Mouse (Mus musculus): ENCODE measurements around the gene Olfr1158. TPM values are rescaled to one million over a fixed set of nuclear protein-coding genes. Genes with fewer than 3 reads are reported as not detected.

The Olfr1158 gene
- polyA plus RNA-seq, 1 experiment from 2014 or later = not detected

Other genes starting within 250 kb of the Olfr1158 start
- not detected in 2 replicates for gene Olfr1140, start 246.4 kb upstream of the Olfr1158 start, polyA plus RNA-seq (2014; fragmentation: Nextera tagmentation; extraction: Ambion mirVana)
- not detected in 2 replicates for gene Olfr1141, start 236.1 kb upstream of the Olfr1158 start, polyA plus RNA-seq (2014; fragmentation: Nextera tagmentation; extraction: Ambion mirVana)
- not detected in 2 replicates for gene Olfr152, start 210.6 kb upstream of the Olfr1158 start, polyA plus RNA-seq (2014; fragmentation: Nextera tagmentation; extraction: Ambion mirVana)
- not detected in 2 replicates for gene Olfr1143, start 189.5 kb upstream of the Olfr1158 start, polyA plus RNA-seq (2014; fragmentation: Nextera tagmentation; extraction: Ambion mirVana)
- not detected in 2 replicates for gene Olfr1145, start 180.3 kb upstream of the Olfr1158 start, polyA plus RNA-seq (2014; fragmentation: Nextera tagmentation; extraction: Ambion mirVana)
- not detected in 2 replicates for gene Olfr1148, start 159.6 kb upstream of the Olfr1158 start, polyA plus RNA-seq (2014; fragmentation: Nextera tagmentation; extraction: Ambion mirVana)
- not detected in 2 replicates for gene Olfr1150-ps1, start 146.1 kb upstream of the Olfr1158 start, polyA plus RNA-seq (2014; fragmentation: Nextera tagmentation; extraction: Ambion mirVana)
- not detected in 2 replicates for gene Olfr1151, start 134.3 kb upstream of the Olfr1158 start, polyA plus RNA-seq (2014; fragmentation: Nextera tagmentation; extraction: Ambion mirVana)
- gene Olfr1152, start 123.6 kb upstream of the Olfr1158 start, polyA plus RNA-seq (2014; fragmentation: Nextera tagmentation; extraction: Ambion mirVana) = not detected in 2 replicates
- not detected in 2 replicates for gene Olfr1153, start 95.2 kb upstream of the Olfr1158 start, polyA plus RNA-seq (2014; fragmentation: Nextera tagmentation; extraction: Ambion mirVana)
- gene Olfr1154, start 84.9 kb upstream of the Olfr1158 start, polyA plus RNA-seq (2014; fragmentation: Nextera tagmentation; extraction: Ambion mirVana) = not detected in 2 replicates
- not detected in 2 replicates for gene Olfr1155, start 45.0 kb upstream of the Olfr1158 start, polyA plus RNA-seq (2014; fragmentation: Nextera tagmentation; extraction: Ambion mirVana)
- not detected in 2 replicates for gene Olfr1156, start 37.0 kb upstream of the Olfr1158 start, polyA plus RNA-seq (2014; fragmentation: Nextera tagmentation; extraction: Ambion mirVana)
- gene Olfr1157, start 21.8 kb upstream of the Olfr1158 start, polyA plus RNA-seq (2014; fragmentation: Nextera tagmentation; extraction: Ambion mirVana) = not detected in 2 replicates
- gene Olfr74, start 15.4 kb upstream of the Olfr1158 start, polyA plus RNA-seq (2014; fragmentation: Nextera tagmentation; extraction: Ambion mirVana) = not detected in 2 replicates
- gene Olfr1160, start 18.2 kb downstream of the Olfr1158 start, polyA plus RNA-seq (2014; fragmentation: Nextera tagmentation; extraction: Ambion mirVana) = not detected in 2 replicates
- not detected in 2 replicates for gene Olfr1161, start 32.7 kb downstream of the Olfr1158 start, polyA plus RNA-seq (2014; fragmentation: Nextera tagmentation; extraction: Ambion mirVana)
- not detected in 2 replicates for gene Olfr73, start 47.6 kb downstream of the Olfr1158 start, polyA plus RNA-seq (2014; fragmentation: Nextera tagmentation; extraction: Ambion mirVana)
- gene Olfr1162, start 61.0 kb downstream of the Olfr1158 start, polyA plus RNA-seq (2014; fragmentation: Nextera tagmentation; extraction: Ambion mirVana) = not detected in 2 replicates
- gene Olfr1163, start 81.7 kb downstream of the Olfr1158 start, polyA plus RNA-seq (2014; fragmentation: Nextera tagmentation; extraction: Ambion mirVana) = not detected in 2 replicates
- gene Olfr1164, start 103.9 kb downstream of the Olfr1158 start, polyA plus RNA-seq (2014; fragmentation: Nextera tagmentation; extraction: Ambion mirVana) = not detected in 2 replicates
- not detected in 2 replicates for gene Olfr1166, start 138.2 kb downstream of the Olfr1158 start, polyA plus RNA-seq (2014; fragmentation: Nextera tagmentation; extraction: Ambion mirVana)
- not detected in 2 replicates for gene Olfr1167, start 165.1 kb downstream of the Olfr1158 start, polyA plus RNA-seq (2014; fragmentation: Nextera tagmentation; extraction: Ambion mirVana)
- gene Olfr1168, start 191.8 kb downstream of the Olfr1158 start, polyA plus RNA-seq (2014; fragmentation: Nextera tagmentation; extraction: Ambion mirVana) = not detected in 2 replicates
- not detected in 2 replicates for gene Olfr1170, start 238.2 kb downstream of the Olfr1158 start, polyA plus RNA-seq (2014; fragmentation: Nextera tagmentation; extraction: Ambion mirVana)

Measured in heart, embryonic 11.5 days (tissue).